Mouse (Mus musculus): ENCODE results near the gene Tmem50b. TPM values are rescaled to one million over a fixed set of nuclear protein-coding genes. Genes with fewer than 3 reads are reported as not detected.

The Tmem50b gene
- polyA plus RNA-seq (2012) = 5.0 and 7.3 TPM in 2 replicates

DNA sequence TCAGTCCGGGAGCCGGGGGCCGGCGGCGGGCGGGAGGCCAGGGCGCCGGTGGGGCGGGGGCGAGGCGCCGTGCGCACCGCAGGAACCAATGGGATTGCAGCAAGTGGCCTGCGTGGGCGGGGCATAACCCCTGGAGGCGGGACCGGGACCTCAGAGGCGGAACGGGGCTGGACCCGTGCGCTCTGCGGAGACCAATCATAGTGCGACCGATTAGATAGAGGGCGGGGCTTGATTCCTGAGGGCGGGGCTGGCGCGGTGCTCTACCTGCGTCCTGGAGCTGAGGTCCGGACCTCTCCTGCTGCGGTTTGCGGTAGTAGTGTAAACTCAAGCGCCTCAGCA lies at the start of gene Tmem50b:
Gene Tmem50b, minus strand, starts transcription at position 129 of the 339 bp plus-strand sequence.

DNA sequence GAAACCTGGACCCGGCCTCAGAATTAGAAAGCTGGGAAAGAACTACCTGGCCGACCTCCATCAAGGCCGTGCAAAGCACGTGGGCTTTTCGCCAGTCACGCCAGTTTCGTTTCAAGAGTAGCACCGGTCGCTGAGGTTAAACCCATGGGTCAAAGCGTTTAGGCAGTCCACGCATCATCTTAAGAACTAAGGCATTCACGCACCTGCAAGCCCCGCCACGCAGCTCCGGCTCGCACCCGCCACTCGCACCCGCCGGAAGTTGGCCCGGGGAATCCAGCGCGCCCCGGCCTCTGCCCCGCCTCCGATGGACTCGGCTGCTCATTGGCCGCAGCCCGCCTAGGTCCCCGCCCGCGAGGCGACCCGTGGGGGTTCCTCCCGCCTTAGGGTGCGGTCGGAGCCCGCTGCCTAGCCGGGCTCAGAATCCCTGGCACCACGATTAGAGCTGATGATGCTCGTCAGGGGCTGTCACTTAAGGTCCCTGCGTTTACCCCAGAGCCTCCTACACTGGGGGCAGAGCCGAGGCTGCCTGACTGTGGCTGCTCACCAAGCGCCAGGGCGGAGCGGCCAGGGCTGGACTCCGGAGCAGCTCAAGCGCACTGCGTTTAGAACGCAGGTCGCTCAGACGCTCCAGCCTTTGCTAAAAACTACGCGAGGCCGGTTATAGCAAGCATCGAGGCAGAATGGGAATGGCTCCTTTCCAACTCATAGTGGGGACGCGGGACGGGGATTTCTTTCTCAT lies 49.2 kb upstream of the Tmem50b start, which contains the start of gene Gart:
Gene Gart, minus strand, starts transcription at position 272 of the 739 bp plus-strand sequence.

DNA sequence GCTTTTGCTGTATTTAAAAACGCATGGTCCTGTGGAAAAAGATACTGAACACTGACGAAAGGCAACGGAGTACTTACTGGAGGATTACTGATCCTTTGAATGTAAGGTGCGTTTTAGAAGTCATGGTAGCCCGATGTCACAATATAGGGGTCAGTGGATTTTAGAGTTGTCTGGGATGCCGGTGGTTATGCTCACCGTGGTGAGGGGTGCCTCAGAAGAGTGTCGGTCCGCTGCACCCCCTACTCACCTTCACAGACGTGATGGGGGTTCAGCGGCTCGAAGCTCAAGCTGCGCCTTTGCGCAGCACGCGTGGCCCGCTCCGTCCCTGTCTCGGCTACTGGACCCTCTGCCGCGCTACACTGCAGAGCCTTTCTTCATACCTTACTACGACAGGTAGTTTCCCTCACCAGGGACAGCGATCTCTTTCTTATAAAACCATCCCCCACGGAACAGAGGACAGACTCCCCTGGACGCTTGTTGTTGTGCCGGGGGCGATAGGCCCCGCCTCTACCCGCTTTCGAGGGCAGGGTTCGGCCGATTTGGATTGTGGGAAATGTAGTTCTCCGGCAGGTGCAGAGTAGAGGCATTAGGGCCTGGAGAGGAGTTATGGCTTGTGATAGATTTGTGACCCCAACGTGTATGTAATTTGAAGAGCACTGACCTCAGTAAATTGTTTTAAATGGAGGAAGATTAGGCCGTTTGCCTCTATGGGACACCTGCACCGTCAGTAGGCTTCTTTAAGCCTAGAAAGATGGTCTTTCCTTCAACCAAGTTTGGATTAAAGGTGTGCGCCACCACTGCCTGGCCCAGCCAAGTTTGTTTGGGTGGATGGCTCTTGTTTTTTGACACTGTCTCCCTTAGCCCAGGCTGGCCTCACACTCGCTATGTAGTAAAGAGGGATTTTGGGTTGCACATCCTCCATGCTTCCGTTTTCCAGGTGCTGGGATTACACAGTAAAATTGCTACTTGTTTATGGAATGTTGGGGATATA lies 21.2 kb upstream of the Tmem50b start, which contains the start of gene Dnajc28:
Gene Dnajc28, minus strand, starts transcription at position 516 of the 991 bp plus-strand sequence.

DNA sequence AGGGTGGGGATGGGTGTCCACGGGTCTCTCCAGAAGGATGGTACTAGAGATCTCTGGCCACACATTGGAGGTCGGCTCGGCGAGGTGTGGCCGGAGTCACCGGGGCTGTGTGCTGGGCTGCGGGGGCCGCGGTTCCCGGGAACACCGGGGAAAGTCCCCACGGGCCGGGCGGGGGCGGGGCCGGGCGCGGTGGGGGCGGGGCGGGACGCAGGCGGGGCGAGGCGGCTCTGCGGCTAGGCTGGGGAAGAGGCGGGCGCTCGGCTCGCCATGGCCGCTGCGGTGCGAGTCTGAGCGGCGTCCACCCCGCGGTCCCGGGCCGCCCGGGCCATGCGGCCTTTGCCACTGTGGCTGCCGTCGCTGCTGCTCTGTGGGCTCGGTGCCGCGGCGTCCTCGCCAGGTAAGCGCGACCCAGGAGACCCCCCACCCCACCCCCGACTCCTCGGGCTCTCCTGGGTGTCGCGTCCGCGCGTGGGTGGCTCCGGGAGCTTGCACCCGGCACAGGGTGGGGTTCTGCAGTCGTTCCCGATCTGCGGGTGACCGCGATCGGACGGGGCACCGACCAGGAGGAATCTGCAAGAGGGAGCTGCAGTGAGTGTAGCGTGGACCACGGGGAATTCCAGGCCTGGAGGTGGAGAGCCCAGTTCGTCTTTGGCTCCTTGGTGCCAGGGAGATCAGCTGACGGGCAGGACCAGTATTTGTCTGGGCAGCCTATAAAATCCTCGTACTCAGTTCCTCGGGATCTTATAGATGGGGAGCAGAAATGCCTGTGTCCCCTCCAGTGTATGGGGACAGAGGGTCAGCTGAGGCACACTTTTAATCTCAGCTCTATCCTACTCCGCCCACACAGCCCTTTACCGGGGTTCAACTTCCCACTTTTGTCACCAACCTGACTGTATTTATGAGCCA lies 50.5 kb downstream of the Tmem50b start, which contains the start of gene Ifngr2:
Gene Ifngr2, plus strand, starts transcription at position 237 of the 906 bp plus-strand sequence.

Other genes starting within 250 kb of the Tmem50b start
- gene Ifnar2, start 225.0 kb downstream of the Tmem50b start, polyA plus RNA-seq (2012) = 68.8 and 86.3 TPM in 2 replicates
- not detected in 2 replicates for gene Gm21970, start 206.1 kb downstream of the Tmem50b start, polyA plus RNA-seq (2012)
- gene Il10rb, start 191.6 kb downstream of the Tmem50b start, polyA plus RNA-seq (2012) = 8.7 and 10.8 TPM in 2 replicates
- gene Ifnar1, start 112.6 kb downstream of the Tmem50b start, polyA plus RNA-seq (2012) = 10.3 and 12.5 TPM in 2 replicates
- gene Ifngr2, start 50.7 kb downstream of the Tmem50b start, polyA plus RNA-seq (2012) = 10.7 and 19.2 TPM in 2 replicates
- 0.61 and 1.0 TPM in 2 replicates for gene Dnajc28, start 21.2 kb upstream of the Tmem50b start, polyA plus RNA-seq (2012)
- 371 and 412 TPM in 2 replicates for gene Gart, start 49.2 kb upstream of the Tmem50b start, polyA plus RNA-seq (2012)
- 39.5 and 60.5 TPM in 2 replicates for gene Son, start 49.7 kb upstream of the Tmem50b start, polyA plus RNA-seq (2012)
- 13.2 and 14.2 TPM in 2 replicates for gene Donson, start 91.0 kb upstream of the Tmem50b start, polyA plus RNA-seq (2012)
- 3.3 and 4.7 TPM in 2 replicates for gene Cryzl1, start 131.2 kb upstream of the Tmem50b start, polyA plus RNA-seq (2012)
- 11.6 and 23.0 TPM in 2 replicates for gene Itsn1, start 131.5 kb upstream of the Tmem50b start, polyA plus RNA-seq (2012)